Mouse (Mus musculus): Measurements from ENCODE around the gene Lcor.
A peak's percentile ranks its signal among the peaks of the same experiment; 100 is the strongest.

Gene Lcor

GRCm38 (mm10) chr19:41568791-41569190 is 86.4 kb downstream of the Lcor start:
- no peak for DNase-seq (ENCODE audit: low spot score in 2 of 2)

GRCm38 (mm10) chr19:41573700-41574099 is 91.3 kb downstream of the Lcor start:
- DNase-seq (ENCODE audit: low spot score in 2 of 2), result no peak

- DNase-seq (ENCODE audit: low spot score in 2 of 2), result no peak
Measured at GRCm38 (mm10) chr19:41577576-41577975, 95.1 kb downstream of the Lcor start.

GRCm38 (mm10) chr19:41579311-41579920 is 97.0 kb downstream of the Lcor start:
- DNase-seq (ENCODE audit: low spot score in 2 of 2), result no peak

- DNase-seq (ENCODE audit: low spot score in 2 of 2), result no peak
Measured at GRCm38 (mm10) chr19:41581706-41582420, 99.4 kb downstream of the Lcor start, which contains the start of gene Gm340. Gene Gm340 (plus strand): TSS chr19:41582370.

- DNase-seq (ENCODE audit: low spot score in 2 of 2), result no peak
Measured at GRCm38 (mm10) chr19:41582918-41583514, 100.6 kb downstream of the Lcor start.

GRCm38 (mm10) chr19:41586752-41587151 is 104.3 kb downstream of the Lcor start:
- no peak for DNase-seq (ENCODE audit: low spot score in 2 of 2)

GRCm38 (mm10) chr19:41587431-41588222 is 105.2 kb downstream of the Lcor start:
- no peak for DNase-seq (ENCODE audit: low spot score in 2 of 2)

GRCm38 (mm10) chr19:41589026-41589425 is 106.6 kb downstream of the Lcor start:
- DNase-seq (ENCODE audit: low spot score in 2 of 2), result no peak

GRCm38 (mm10) chr19:41589681-41590080 is 107.2 kb downstream of the Lcor start:
- DNase-seq (ENCODE audit: low spot score in 2 of 2), result no peak

GRCm38 (mm10) chr19:41591808-41592207 is 109.4 kb downstream of the Lcor start:
- DNase-seq (ENCODE audit: low spot score in 2 of 2), result no peak

- DNase-seq (ENCODE audit: low spot score in 2 of 2), result no peak
Measured at GRCm38 (mm10) chr19:41597170-41597894, 114.9 kb downstream of the Lcor start.

- no peak for DNase-seq (ENCODE audit: low spot score in 2 of 2)
Measured at GRCm38 (mm10) chr19:41600647-41601046, 118.2 kb downstream of the Lcor start.

GRCm38 (mm10) chr19:41606208-41606987 is 124.0 kb downstream of the Lcor start:
- DNase-seq (ENCODE audit: low spot score in 2 of 2), result peak in 1 of 2 experiments; percentile 22

GRCm38 (mm10) chr19:41611683-41612082 is 129.2 kb downstream of the Lcor start:
- DNase-seq (ENCODE audit: low spot score in 2 of 2), result no peak

Data from right cerebral cortex, adult 2 months (tissue).